Mouse (Mus musculus) stomach, postnatal 0 days (tissue): Measurements from ENCODE around the gene Wt1.

Source experiments
- CTCF ChIP-seq: IDR thresholded peaks from 2 replicates; pipeline ENCODE4 v1.5.1; 2016; ENCODE audit warnings: antibody characterized with exemption, low read depth, mild to moderate bottlenecking, moderate library complexity
- EP300 ChIP-seq: optimal IDR thresholded peaks from 2 replicates; pipeline ENCODE3; 2016; ENCODE audit warnings: antibody characterized with exemption

DNA sequence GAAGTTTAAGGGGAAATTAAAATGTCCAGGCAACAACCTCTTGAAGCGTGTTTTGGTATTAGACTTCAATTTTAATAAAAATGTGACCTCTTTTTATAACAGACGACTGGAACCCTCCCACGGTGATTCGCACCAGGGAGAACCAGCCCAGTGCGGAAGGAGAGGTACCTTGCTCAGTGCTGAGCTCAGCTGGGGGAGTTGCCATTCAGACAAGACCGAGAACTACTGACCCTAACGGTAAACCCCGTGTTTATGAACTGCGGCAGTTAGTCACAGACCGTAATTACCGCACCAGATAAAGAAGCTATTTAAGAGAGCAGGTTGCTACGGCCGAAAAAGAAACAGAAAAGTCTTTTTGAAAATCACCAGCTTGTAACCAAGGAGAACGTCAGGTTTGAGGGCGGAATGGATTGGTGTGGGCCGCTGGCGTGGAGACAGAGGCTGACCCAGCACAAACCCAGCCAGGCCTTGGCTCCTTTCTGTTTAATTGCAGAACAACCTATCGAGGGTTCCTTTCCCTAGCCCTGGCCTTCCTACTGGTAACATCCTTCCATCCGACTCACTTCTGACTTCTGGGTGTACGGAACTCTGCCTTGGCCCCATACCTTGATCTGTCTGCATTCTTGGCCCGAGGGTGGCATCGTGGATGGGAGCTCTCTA lies 28.9 kb upstream of the Wt1 start:
- TF ChIP-seq CTCF (no peak), EP300 (no peak)
